ENCODE assay signal across 9 mouse cellular contexts in genomic region chr13:83525716-83526005, GRCm38 (mm10). TPM values are rescaled to one million over a fixed set of nuclear protein-coding genes. Genes with fewer than 3 reads are reported as not detected.
DNase-seq lines count a peak whose midpoint lies in the region; ATAC-seq and TF ChIP-seq lines count a peak whose summit lies in the region.
"Had no signal": no experiment of that assay in that cellular context is flagged by ENCODE, and none has a peak within 500 bp of the region (broad histone marks: within the 10 kb centered on the region; RNA-seq: fewer than 3 reads in every experiment).

No protein-coding gene starts in this region.

- peaks cover 2 to 7% of the 10 kb centered on the region in 2 experiments; a peak in 2 of 4 replicates for H3K4me1 ChIP-seq in heart, embryonic 14.5 days (ENCODE audit: control insufficient read depth in 2 of 2, insufficient read depth in 2 of 2, low read length in 2 of 2)
- peaks cover 2% of the 10 kb centered on the region; the same call in 1 of the 2 replicates for H3K4me1 ChIP-seq in brown adipose tissue, adult 24 weeks (ENCODE audit: control insufficient read depth, insufficient read depth, insufficient read length, low read length)
- 0 out of 2 replicates have a peak, but pooled peaks cover 5% of the 10 kb centered on the region for H3K4me1 ChIP-seq in hindbrain, embryonic 13.5 days (replicated peaks)
- 0 out of 2 replicates have a peak, but pooled peaks cover 4% of the 10 kb centered on the region for H3K4me1 ChIP-seq in thymus, adult 2 months (replicated peaks; ENCODE audit: control insufficient read depth, insufficient read depth, low read length)

- TF ChIP-seq POLR2A in thymus, adult 2 months (IDR thresholded peaks at IDR 0.05; ENCODE audit: control insufficient read depth, extremely low read depth, insufficient read depth, low read length, poor library complexity): no peak

- peak overlapping the region; percentile 96 to 97 for H3K27ac ChIP-seq in heart, embryonic 14.5 days (replicated peaks in 1 of 2; ENCODE audit: control insufficient read depth in 1 of 2, insufficient read depth in 1 of 2, low read depth in 2 of 2, low read length in 2 of 2)
- H3K27ac ChIP-seq in brown adipose tissue, adult 24 weeks (replicated peaks; ENCODE audit: low read depth, low read length): peak overlapping the region; percentile 87
- no peak overlapping the region for H3K27ac ChIP-seq in hindbrain, embryonic 13.5 days
- H3K27ac ChIP-seq in thymus, adult 2 months (ENCODE audit: control insufficient read depth, insufficient read depth, low read length): no peak overlapping the region

- no peak for TF ChIP-seq CTCF in thymus, adult 2 months (IDR thresholded peaks at IDR 0.05; ENCODE audit: borderline replicate concordance, control insufficient read depth, extremely low read depth, insufficient read depth, low read length, poor library complexity)

- H3K27me3 ChIP-seq in heart, embryonic 14.5 days (ENCODE audit: control insufficient read depth, insufficient read depth, low read length): no peaks in the 10 kb centered on the region
- no peaks in the 10 kb centered on the region for H3K27me3 ChIP-seq in hindbrain, embryonic 13.5 days
- H3K27me3 ChIP-seq in thymus, adult 2 months (ENCODE audit: control insufficient read depth, insufficient read depth, low read length): no peaks in the 10 kb centered on the region

- H3K36me3 ChIP-seq in heart, embryonic 14.5 days (ENCODE audit: control insufficient read depth, insufficient read depth, low read length): no peaks in the 10 kb centered on the region
- no peaks in the 10 kb centered on the region for H3K36me3 ChIP-seq in hindbrain, embryonic 13.5 days
- no peaks in the 10 kb centered on the region for H3K36me3 ChIP-seq in thymus, adult 2 months (ENCODE audit: control insufficient read depth, insufficient read depth, low read length)

- peak overlapping the region; percentile 87 for H3K9ac ChIP-seq in heart, embryonic 14.5 days (ENCODE audit: low read length)
- no peak overlapping the region for H3K9ac ChIP-seq in hindbrain, embryonic 13.5 days

- peak overlapping the region; percentile 64 for H3K4me2 ChIP-seq in heart, embryonic 14.5 days (ENCODE audit: low read length)
- peak overlapping the region; percentile 78 for H3K4me2 ChIP-seq in hindbrain, embryonic 13.5 days

- H3K9me3 ChIP-seq in heart, embryonic 14.5 days (ENCODE audit: control insufficient read depth, low read length): no peaks in the 10 kb centered on the region
- no peaks in the 10 kb centered on the region for H3K9me3 ChIP-seq in hindbrain, embryonic 13.5 days

- no peak for DNase-seq in heart, postnatal 4 days
- DNase-seq in layer of hippocampus, adult 11-12 months (ENCODE audit: low spot score): no peak
- no peak for DNase-seq in gastrocnemius, postnatal 25 days
- DNase-seq in thymus, adult 2 months: no peak
- DNase-seq: kidney, postnatal 25 days had no signal

- 5% methylated on average over 2 of the region's 2 CpGs for WGBS in heart, embryonic 14.5 days
- WGBS in hindbrain, embryonic 13.5 days: 65% methylated on average over 2 of the region's 2 CpGs
- whole genome bisulfite sequencing in thymus, adult 2 months: 16% methylated on average over 2 of the region's 2 CpGs

- no peak for ATAC-seq in heart, embryonic 14.5 days (ENCODE audit: insufficient number of reproducible peaks, insufficient read depth, low FRiP score, low read depth)
- ATAC-seq in hindbrain, embryonic 13.5 days (ENCODE audit: low FRiP score): no peak
- ATAC-seq in megakaryocyte progenitor cell, adult 5-6 weeks (replicated peaks; ENCODE audit: poor library complexity): peak; percentile 17

- H3K4me3 ChIP-seq in heart, embryonic 14.5 days (ENCODE audit: control insufficient read depth in 1 of 2, insufficient read depth in 1 of 2, low read depth in 1 of 2, low read length in 2 of 2): peak overlapping the region; percentile 56 to 98
- H3K4me3 ChIP-seq in brown adipose tissue, adult 24 weeks (ENCODE audit: insufficient read depth, low read depth, low read length): peak overlapping the region; percentile 72
- H3K4me3 ChIP-seq in hindbrain, embryonic 13.5 days: peak overlapping the region; percentile 63
- no peak overlapping the region for H3K4me3 ChIP-seq in thymus, adult 2 months (ENCODE audit: control insufficient read depth, insufficient read depth, low read length)

RNA-seq across cellular contexts. Expression of gene Mef2c, which starts 21.8 kb away (rescaled TPM):
- polyA plus RNA-seq in heart, embryonic 14.5 days (2014; fragmentation: Nextera tagmentation; extraction: Ambion mirVana): 112 and 114 TPM in 2 replicates
- 100 to 1,000 TPM; 108 to 116 TPM for total RNA-seq in heart, postnatal 4 days (2021)
- 14.3 and 24.7 TPM in 2 replicates for polyA plus RNA-seq in brown adipose tissue, adult 24 weeks (2012; ENCODE audit: insufficient read depth, insufficient read length, missing spikeins)
- polyA plus RNA-seq in hindbrain, embryonic 13.5 days (2015; fragmentation: Nextera tagmentation; extraction: Ambion mirVana): 21.8 and 23.2 TPM in 2 replicates
- 94.2 and 95.1 TPM in 2 replicates for total RNA-seq in megakaryocyte progenitor cell, adult 5-6 weeks (2015)
- total RNA-seq in megakaryocyte progenitor cell, adult 5-6 weeks (2017): 105 and 160 TPM in 2 replicates
- 100 to 1,000 TPM; 295 to 345 TPM for total RNA-seq in gastrocnemius, postnatal 25 days (2021)
- polyA plus RNA-seq in thymus, adult 2 months (2012; rRNA removed): 5.2 and 7.0 TPM in 2 replicates

Comparison
In these comparisons a context has a peak if more than half of its experiments do, and no peak if none do; other contexts are left out.
1. H3K27ac ChIP-seq: peak in heart, embryonic 14.5 days (2 of 2) and brown adipose tissue, adult 24 weeks (single experiment); none in hindbrain, embryonic 13.5 days (single experiment) and thymus, adult 2 months (single experiment).